Mouse (Mus musculus) lung, postnatal 36 days (tissue): ENCODE data around the gene Trpm8.

Experiments
- DNase-seq: peaks from one replicate; pipeline ENCODE4 v3.0.0; 2022; ENCODE audit warnings: mixed read lengths

Gene Trpm8

GRCm38 (mm10) chr1:88304261-88304985 lies 27.0 kb downstream of the Trpm8 start:
- DNase-seq: no peak

GRCm38 (mm10) chr1:88305018-88305795 lies 27.7 kb downstream of the Trpm8 start:
- DNase-seq: no peak

- no peak for DNase-seq
These were observed 29.1 kb downstream of the Trpm8 start for GRCm38 (mm10) chr1:88306543-88306942.

GRCm38 (mm10) chr1:88307180-88307579 lies 29.7 kb downstream of the Trpm8 start:
- peak; percentile 0 for DNase-seq

GRCm38 (mm10) chr1:88309020-88309419 lies 31.6 kb downstream of the Trpm8 start:
- DNase-seq: no peak

- DNase-seq: no peak
These were observed 32.4 kb downstream of the Trpm8 start for GRCm38 (mm10) chr1:88309905-88310304.

- DNase-seq: no peak
These were observed 32.9 kb downstream of the Trpm8 start for GRCm38 (mm10) chr1:88310349-88310748.

- no peak for DNase-seq
These were observed 39.8 kb downstream of the Trpm8 start for GRCm38 (mm10) chr1:88317279-88317678.

GRCm38 (mm10) chr1:88318531-88319060 lies 41.1 kb downstream of the Trpm8 start:
- DNase-seq: peak; percentile 74

- peak; percentile 54 for DNase-seq
These were observed 43.4 kb downstream of the Trpm8 start for GRCm38 (mm10) chr1:88320821-88321395.

- no peak for DNase-seq
These were observed 44.7 kb downstream of the Trpm8 start for GRCm38 (mm10) chr1:88322146-88322545.

GRCm38 (mm10) chr1:88323101-88323500 lies 45.6 kb downstream of the Trpm8 start:
- DNase-seq: no peak

- no peak for DNase-seq
These were observed 62.0 kb downstream of the Trpm8 start for GRCm38 (mm10) chr1:88339481-88339880.

- peak; percentile 16 for DNase-seq
These were observed 65.2 kb downstream of the Trpm8 start for GRCm38 (mm10) chr1:88342615-88343014.

- DNase-seq: no peak
These were observed 68.1 kb downstream of the Trpm8 start for GRCm38 (mm10) chr1:88345580-88345979.

- no peak for DNase-seq
These were observed 71.1 kb downstream of the Trpm8 start for GRCm38 (mm10) chr1:88348496-88349005.

GRCm38 (mm10) chr1:88350761-88351160 lies 73.3 kb downstream of the Trpm8 start:
- no peak for DNase-seq

GRCm38 (mm10) chr1:88355025-88355424 lies 77.6 kb downstream of the Trpm8 start:
- DNase-seq: no peak

GRCm38 (mm10) chr1:88355681-88356080 lies 78.2 kb downstream of the Trpm8 start:
- no peak for DNase-seq

- DNase-seq: no peak
These were observed 79.2 kb downstream of the Trpm8 start for GRCm38 (mm10) chr1:88356616-88357015.

GRCm38 (mm10) chr1:88357458-88358090 lies 80.1 kb downstream of the Trpm8 start:
- peak; percentile 79 for DNase-seq

- no peak for DNase-seq
These were observed 80.7 kb downstream of the Trpm8 start for GRCm38 (mm10) chr1:88358102-88358654.
